Mouse (Mus musculus) CH12.LX (cell line): Measurements from ENCODE around the gene Epha6. TPM values are rescaled to one million over a fixed set of nuclear protein-coding genes. Genes with fewer than 3 reads are reported as not detected.

Experiments used
- DNase-seq: peaks from one replicate; pipeline ENCODE4 v3.0.0-alpha.2; 2013; ENCODE audit errors: extremely low read depth
- H3K27ac ChIP-seq: 2 replicates; pipeline ENCODE4 v1.5.1; 2012; ENCODE audit warnings: low read depth, mild to moderate bottlenecking, control low read depth, moderate library complexity; ENCODE audit not compliant: insufficient read depth
- H3K27me3 ChIP-seq: replicated peaks from 2 replicates; pipeline ENCODE3; 2012; ENCODE audit warnings: inconsistent platforms
- H3K36me3 ChIP-seq, 2 experiments: replicated peaks in 1 of 2; 2 replicates each; pipeline versions ENCODE3 to v1.6.1; 2012; ENCODE audit warnings: inconsistent platforms in 1 of 2, low read length in 1 of 2, mild to moderate bottlenecking in 1 of 2, mixed read lengths in 1 of 2, moderate library complexity in 1 of 2; ENCODE audit not compliant: control insufficient read depth in 1 of 2, insufficient read depth in 1 of 2
- H3K4me1 ChIP-seq, 2 experiments: 2 replicates each; pipeline ENCODE4 v1.6.1; 2012; ENCODE audit warnings: inconsistent platforms in 1 of 2, moderate library complexity in 1 of 2; ENCODE audit not compliant: insufficient read depth in 2 of 2, control insufficient read depth in 1 of 2
- H3K4me2 ChIP-seq: 2 replicates; pipeline ENCODE4 v1.6.1; 2012; ENCODE audit warnings: low read depth, mild to moderate bottlenecking, control low read depth; ENCODE audit not compliant: poor library complexity, insufficient read depth, severe bottlenecking
- H3K4me3 ChIP-seq, 3 experiments: fragments of 150-350 bp in 1 of 3; sonication (generic) in 1 of 3; replicated peaks in 1 of 3; 2 replicates each; pipeline versions ENCODE3 to v1.5.1; 2011 to 2012; ENCODE audit warnings: low read depth in 2 of 3, low read length in 2 of 3, mild to moderate bottlenecking in 2 of 3, moderate library complexity in 2 of 3, control low read depth in 1 of 3, improper control_type of control experiment in 1 of 3, inconsistent platforms in 1 of 3, mixed read lengths in 1 of 3; ENCODE audit not compliant: poor library complexity in 1 of 3
- H3K79me2 ChIP-seq: replicated peaks from 2 replicates; pipeline ENCODE4 v1.6.1; 2012; ENCODE audit warnings: mild to moderate bottlenecking, moderate library complexity; ENCODE audit not compliant: control insufficient read depth, poor library complexity, insufficient read depth, severe bottlenecking; ENCODE audit errors: extremely low read depth
- H3K9ac ChIP-seq: 2 replicates; pipeline ENCODE4 v1.6.1; 2012; ENCODE audit warnings: low read depth, mild to moderate bottlenecking, control low read depth, moderate library complexity; ENCODE audit not compliant: insufficient read depth
- H3K9me3 ChIP-seq: replicated peaks from 2 replicates; pipeline ENCODE3; 2012; ENCODE audit warnings: low read length, inconsistent platforms, mixed read lengths
- CTCF ChIP-seq, 2 experiments: IDR thresholded peaks in 1 of 2; conservative IDR thresholded peaks in 1 of 2; 2 replicates each; pipeline ENCODE4 v1.5.1; 2011 to 2012; ENCODE audit warnings: low read depth in 2 of 2, low read length in 2 of 2, improper control_type of control experiment in 1 of 2, inconsistent platforms in 1 of 2, mild to moderate bottlenecking in 1 of 2, moderate library complexity in 1 of 2
- ETS1 ChIP-seq: conservative IDR thresholded peaks from 2 replicates; pipeline ENCODE4 v1.6.1; 2012; ENCODE audit warnings: low read depth, mild to moderate bottlenecking, inconsistent platforms, low read length, improper control_type of control experiment, moderate library complexity
- GABPA ChIP-seq: IDR thresholded peaks from 2 replicates; pipeline ENCODE4 v1.6.1; 2012; ENCODE audit warnings: low read depth, low read length, improper control_type of control experiment, inconsistent platforms; ENCODE audit not compliant: insufficient replicate concordance
- IRF4 ChIP-seq: IDR thresholded peaks from 2 replicates; pipeline ENCODE4 v1.6.1; 2014; ENCODE audit warnings: low read depth, mild to moderate bottlenecking, inconsistent platforms, low read length, improper control_type of control experiment
- JUND ChIP-seq: conservative IDR thresholded peaks from 2 replicates; pipeline ENCODE4 v1.6.1; 2011; ENCODE audit warnings: low read depth, low read length, improper control_type of control experiment
- MEF2A ChIP-seq: IDR thresholded peaks from 2 replicates; pipeline ENCODE4 v1.6.1; 2014; ENCODE audit warnings: low read depth, mild to moderate bottlenecking, inconsistent platforms, low read length, improper control_type of control experiment, borderline replicate concordance
- MXI1 ChIP-seq: IDR thresholded peaks from 2 replicates; pipeline ENCODE4 v1.6.1; 2011; ENCODE audit warnings: mild to moderate bottlenecking, low read depth, low read length, improper control_type of control experiment
- NELFE ChIP-seq: IDR thresholded peaks from 2 replicates; pipeline ENCODE4 v1.6.1; 2011; ENCODE audit warnings: low read depth, low read length, improper control_type of control experiment
- POLR2A ChIP-seq: IDR thresholded peaks from 2 replicates; pipeline ENCODE4 v1.6.1; 2011; ENCODE audit warnings: low read depth, mild to moderate bottlenecking, improper control_type of control experiment, low read length
- POLR2AphosphoS2 ChIP-seq: IDR thresholded peaks from 2 replicates; pipeline ENCODE4 v1.6.1; 2011; ENCODE audit warnings: low read depth, low read length, improper control_type of control experiment
- SIN3A ChIP-seq: IDR thresholded peaks from 2 replicates; pipeline ENCODE4 v1.6.1; 2012; ENCODE audit warnings: low read length, improper control_type of control experiment, inconsistent platforms
- TBP ChIP-seq: conservative IDR thresholded peaks from 2 replicates; pipeline ENCODE4 v1.6.1; 2011; ENCODE audit warnings: low read depth, low read length, improper control_type of control experiment
- TCF12 ChIP-seq: IDR thresholded peaks from 2 replicates; pipeline ENCODE4 v1.6.1; 2014; ENCODE audit warnings: low read depth, mild to moderate bottlenecking, inconsistent platforms, low read length, improper control_type of control experiment
- UBTF ChIP-seq: IDR thresholded peaks from 2 replicates; pipeline ENCODE4 v1.6.1; 2012; ENCODE audit warnings: low read depth, mild to moderate bottlenecking, inconsistent platforms, low read length, improper control_type of control experiment, moderate library complexity
- USF1 ChIP-seq: IDR thresholded peaks from 2 replicates; pipeline ENCODE4 v1.6.1; 2014; ENCODE audit warnings: low read depth, mild to moderate bottlenecking, inconsistent platforms, low read length, improper control_type of control experiment
- ZKSCAN1 ChIP-seq: IDR thresholded peaks from 2 replicates; pipeline ENCODE4 v1.6.1; 2012; ENCODE audit warnings: low read depth, inconsistent platforms, low read length, improper control_type of control experiment, borderline replicate concordance
- ZNF384 ChIP-seq: IDR thresholded peaks from 2 replicates; pipeline ENCODE4 v1.6.1; 2012; ENCODE audit warnings: low read depth, low read length, improper control_type of control experiment, inconsistent platforms
- dilution Hi-C: fragments of 300-500 bp; cut with MboI; formaldehyde crosslinking; loops from 2 replicates; pipeline ENCODE4 v1.14.3; 2020; ENCODE audit warnings: low sequenced_read_pairs; ENCODE audit not compliant: extremely low pct_unique_long_range_greater_than_20kb, extremely low pct_ligation_motif_present
- in situ Hi-C: fragments of 300-500 bp; cut with MboI; formaldehyde crosslinking; loops from 3 replicates; pipeline ENCODE4 v1.14.3; 2019; ENCODE audit warnings: low sequenced_read_pairs, low pct_ligation_motif_present, low pct_unique_long_range_greater_than_20kb, mixed read lengths
- polyA plus RNA-seq: library from polyadenylated mRNA; unstranded; fragments of >175 nt; gene quantifications from 2 replicates; pipeline ENCODE4 v1.2.1, GENCODE M21; 2012; ENCODE audit warnings: low read depth; ENCODE audit not compliant: insufficient read length
- total RNA-seq, 2 experiments: library from RNA; depleted of rRNA; stranded (reverse); fragments of 300-350 nt in 1 of 2; fragments of >200 nt in 1 of 2; gene quantifications; 2 replicates each; pipeline ENCODE4 v1.2.3; 2012 to 2014

Epha6 gene
- total and polyA plus RNA-seq, 3 experiments: not detected

DNA sequence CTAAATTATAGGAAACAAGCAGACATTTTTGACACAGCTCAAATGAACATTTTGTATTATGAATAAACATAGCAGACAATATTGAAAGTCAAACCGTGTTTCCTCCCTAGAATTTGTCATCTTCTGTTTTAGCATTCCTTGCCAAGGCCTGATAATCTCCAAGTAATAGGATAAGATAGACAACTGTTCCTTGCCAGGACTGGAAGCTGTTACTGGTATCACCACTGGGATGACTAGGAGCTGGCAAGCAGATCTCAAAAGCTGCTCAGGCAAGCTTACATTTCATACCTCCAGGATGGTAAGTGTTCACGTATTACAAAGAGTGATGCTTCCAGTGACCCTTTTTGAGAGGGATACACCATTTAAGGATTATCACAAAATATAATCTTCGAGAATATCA is 461.0 kb downstream of the Epha6 start:
- H3K27me3 ChIP-seq: no peaks in the 10 kb centered on the region
- H3K27ac ChIP-seq: no peak overlapping the region
- H3K9me3 ChIP-seq: no peaks in the 10 kb centered on the region
- no peak overlapping the region for H3K9ac ChIP-seq
- H3K4me2 ChIP-seq: no peak overlapping the region
- H3K79me2 ChIP-seq: no peaks in the 10 kb centered on the region
- H3K36me3 ChIP-seq: no peaks in the 10 kb centered on the region
- in situ Hi-C loops (no loop called here), dilution Hi-C loops (no loop called here)
- peaks cover 0 to 3% of the 10 kb centered on the region in 2 experiments; a peak in 1 of 4 replicates for H3K4me1 ChIP-seq
- TF ChIP-seq MXI1 (no peak), ETS1 (no peak)
- H3K4me3 ChIP-seq: no peak overlapping the region
- no peak for DNase-seq

DNA sequence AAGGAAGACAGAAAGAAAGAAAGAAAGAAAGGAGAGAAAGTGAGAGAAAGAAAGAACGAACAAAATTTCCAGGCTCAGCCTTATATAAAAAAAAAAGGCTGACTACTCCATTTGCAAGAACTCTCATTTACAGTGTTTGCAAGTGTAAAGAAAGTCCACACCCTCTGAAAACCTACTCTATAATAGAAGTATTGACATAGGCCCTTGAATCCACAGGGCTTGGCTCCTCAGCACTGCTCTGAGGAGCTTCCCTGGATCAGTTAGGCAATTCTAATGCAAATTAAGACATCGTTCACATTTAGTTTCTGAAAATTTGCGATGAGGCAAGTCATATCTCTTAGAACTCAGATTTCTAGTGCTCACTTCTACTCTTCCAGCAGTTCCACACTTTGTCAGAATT is 483.9 kb downstream of the Epha6 start:
- H3K27ac ChIP-seq: no peak overlapping the region
- in situ Hi-C loops (no loop called here), dilution Hi-C loops (no loop called here)
- H3K36me3 ChIP-seq: no peaks in the 10 kb centered on the region
- H3K9me3 ChIP-seq: no peaks in the 10 kb centered on the region
- H3K79me2 ChIP-seq: no peaks in the 10 kb centered on the region
- H3K27me3 ChIP-seq: no peaks in the 10 kb centered on the region
- H3K9ac ChIP-seq: no peak overlapping the region
- TF ChIP-seq MEF2A (no peak), POLR2A (no peak), ZNF384 (no peak), ZKSCAN1 (no peak), SIN3A (no peak), TCF12 (no peak), MXI1 (no peak), USF1 (no peak), TBP (no peak), JUND (no peak), CTCF (conservative IDR thresholded peaks at IDR 0.05 in 1 of 2, IDR thresholded peaks at IDR 0.05 in 1 of 2; ENCODE audit: low read depth in 2 of 2, low read length in 2 of 2) (no peak), NELFE (no peak), ETS1 (no peak), UBTF (no peak), POLR2AphosphoS2 (no peak), IRF4 (no peak), GABPA (no peak)
- no peaks in the 10 kb centered on the region for H3K4me1 ChIP-seq
- no peak for DNase-seq
- no peak overlapping the region for H3K4me3 ChIP-seq
- no peak overlapping the region for H3K4me2 ChIP-seq
